Mouse (Mus musculus) ZHBTc4 (cell line): ENCODE results near the gene Il1b.

ENCODE experiments used
- DNase-seq: peaks from one replicate; pipeline ENCODE4 v3.0.0-alpha.2; 2011; ENCODE audit warnings: low read depth, low spot score

The Il1b gene

GRCm38 (mm10) chr2:129371039-129371438 is at the start of gene Il1b:
Il1b (minus strand) TSS chr2:129371139.
- DNase-seq, result no peak

GRCm38 (mm10) chr2:129419361-129419880 is 48.5 kb upstream of the Il1b start:
- peak; percentile 63 for DNase-seq

DNA sequence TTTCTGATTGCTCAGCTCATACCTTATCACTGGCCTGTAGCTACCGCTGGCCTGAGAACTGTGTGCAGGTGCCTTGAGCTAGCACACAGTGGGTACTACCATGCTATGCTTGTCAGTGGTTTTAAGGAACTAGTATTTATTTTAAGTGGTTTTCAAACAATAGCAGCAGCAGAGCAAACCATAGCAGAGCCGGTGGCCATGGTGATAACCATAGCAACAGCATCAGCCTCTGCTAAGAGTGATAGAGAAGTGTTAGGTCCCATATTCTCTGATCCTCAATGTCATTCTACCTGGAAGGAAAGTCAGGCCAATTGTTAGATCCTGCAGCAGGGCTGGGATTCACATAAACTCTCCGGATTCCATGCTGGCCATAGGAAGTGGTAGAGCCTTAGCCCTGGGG is 43.7 kb upstream of the Il1b start:
- no peak for DNase-seq

GRCm38 (mm10) chr2:129413488-129413887 is 42.5 kb upstream of the Il1b start:
- DNase-seq, result no peak

DNA sequence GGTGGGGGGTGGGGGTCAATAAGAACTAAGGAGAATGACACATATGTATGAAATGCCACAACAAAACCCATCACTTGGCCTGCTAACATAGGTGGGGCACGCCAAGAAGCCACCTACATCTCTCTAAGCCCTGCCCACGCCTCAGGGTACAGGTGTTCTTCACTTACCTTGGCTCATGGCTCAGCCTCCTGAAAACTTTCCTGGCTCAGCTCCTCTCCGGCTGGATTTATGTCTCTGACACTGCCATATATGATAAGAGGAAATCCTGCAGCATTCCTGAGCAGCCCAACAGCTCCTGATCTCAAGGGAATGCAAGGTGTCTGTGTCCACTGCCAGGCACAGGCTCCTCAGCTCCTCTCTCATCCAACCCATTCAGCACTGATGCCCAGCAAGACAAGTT is 40.7 kb upstream of the Il1b start:
- no peak for DNase-seq

DNA sequence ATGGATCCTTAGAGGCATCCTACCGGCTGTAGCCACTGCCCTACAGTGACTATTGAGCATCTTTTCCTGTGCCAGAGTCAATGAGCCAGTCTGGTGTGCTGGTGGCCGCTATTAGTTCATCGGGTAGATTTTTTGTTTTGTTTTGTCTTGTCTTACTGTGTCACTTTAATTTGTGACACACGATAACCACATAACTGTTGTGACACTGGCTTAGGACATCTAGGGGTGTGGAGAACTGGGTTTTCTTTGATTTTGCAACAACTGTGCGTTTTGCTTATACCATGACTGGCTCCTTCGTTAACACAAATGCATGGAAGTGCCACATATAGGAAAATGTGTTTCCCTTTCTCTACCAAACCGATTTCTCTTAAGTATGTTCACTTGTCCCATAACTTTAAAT is 39.4 kb upstream of the Il1b start:
- no peak for DNase-seq

GRCm38 (mm10) chr2:129408476-129408875 is 37.5 kb upstream of the Il1b start:
- peak; percentile 88 for DNase-seq

- DNase-seq, result no peak
These were observed 36.7 kb upstream of the Il1b start for GRCm38 (mm10) chr2:129407596-129407995.

DNA sequence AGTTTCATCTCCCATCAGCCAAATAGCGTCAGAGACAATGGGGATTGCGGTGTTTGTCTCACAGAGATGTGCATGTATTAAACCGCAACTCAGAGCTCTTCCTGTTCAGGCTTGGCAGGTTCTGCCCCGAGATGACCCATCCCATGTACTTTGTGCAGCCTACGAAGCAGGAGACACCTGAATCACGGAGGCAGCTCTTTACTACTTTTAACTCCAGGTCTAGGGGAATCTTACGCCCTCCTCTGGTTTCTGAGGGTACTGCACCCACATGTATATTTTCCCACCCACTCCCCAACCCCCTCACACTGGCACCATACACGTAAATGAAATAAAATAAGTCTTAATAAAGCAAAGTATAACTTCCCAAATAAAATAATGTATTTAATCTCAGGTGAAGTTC is 35.6 kb upstream of the Il1b start:
- peak; percentile 58 for DNase-seq

DNA sequence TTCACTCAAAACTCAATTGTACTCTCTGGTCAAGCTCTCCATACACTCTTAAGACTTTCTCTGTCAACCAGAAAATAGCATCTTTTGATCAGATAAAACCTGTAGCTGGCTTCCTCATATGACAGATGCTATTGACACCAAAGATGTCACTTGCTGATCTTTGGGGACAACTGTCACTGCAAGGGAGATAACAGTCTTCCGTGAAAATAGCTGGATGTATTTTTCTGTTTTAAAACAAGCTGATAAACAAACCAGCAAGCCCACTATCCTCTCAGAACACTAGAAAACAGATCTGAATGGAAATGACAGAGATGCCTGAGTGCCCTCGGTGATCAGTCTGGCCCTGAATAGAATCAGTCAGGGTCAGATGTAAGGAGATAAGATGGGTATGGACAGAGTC is 32.8 kb upstream of the Il1b start:
- no peak for DNase-seq

DNA sequence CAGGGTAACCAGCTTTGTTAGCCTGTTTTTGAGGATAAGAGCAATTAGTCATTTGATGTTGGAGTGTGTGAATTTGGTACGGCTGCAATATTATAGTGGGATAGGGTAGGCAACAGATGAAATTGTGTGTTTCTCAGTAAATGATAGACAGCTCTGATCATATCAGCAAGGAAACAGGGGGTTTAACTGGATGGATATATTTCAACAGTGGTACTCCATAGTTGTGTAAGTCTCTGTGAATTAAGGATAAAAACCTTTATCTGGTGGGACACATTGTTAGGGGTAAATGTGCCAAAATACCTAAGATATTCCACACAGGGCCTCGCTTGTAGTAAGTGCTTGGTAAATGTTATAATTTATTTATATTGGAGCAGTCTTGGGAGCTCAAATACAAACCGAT is 31.4 kb upstream of the Il1b start:
- no peak for DNase-seq

DNA sequence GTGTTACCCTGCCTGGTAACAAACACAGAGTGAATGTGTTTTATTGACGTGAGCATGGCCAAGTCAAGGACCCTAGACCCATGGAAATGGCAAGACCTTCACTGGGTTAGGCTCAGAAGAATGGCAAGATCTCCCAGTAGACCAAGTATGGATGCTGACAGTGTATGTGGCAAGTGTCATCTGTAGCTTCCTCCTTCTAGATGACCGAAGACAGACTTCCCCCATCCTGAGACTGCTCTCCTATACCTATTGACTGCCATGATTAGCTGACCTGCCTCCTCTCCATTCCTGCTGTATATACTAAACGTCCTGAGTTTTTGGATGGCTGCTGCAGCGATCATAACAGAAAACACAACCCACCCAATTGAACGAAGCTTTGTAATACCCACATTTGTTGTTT is 30.9 kb upstream of the Il1b start:
- no peak for DNase-seq

DNA sequence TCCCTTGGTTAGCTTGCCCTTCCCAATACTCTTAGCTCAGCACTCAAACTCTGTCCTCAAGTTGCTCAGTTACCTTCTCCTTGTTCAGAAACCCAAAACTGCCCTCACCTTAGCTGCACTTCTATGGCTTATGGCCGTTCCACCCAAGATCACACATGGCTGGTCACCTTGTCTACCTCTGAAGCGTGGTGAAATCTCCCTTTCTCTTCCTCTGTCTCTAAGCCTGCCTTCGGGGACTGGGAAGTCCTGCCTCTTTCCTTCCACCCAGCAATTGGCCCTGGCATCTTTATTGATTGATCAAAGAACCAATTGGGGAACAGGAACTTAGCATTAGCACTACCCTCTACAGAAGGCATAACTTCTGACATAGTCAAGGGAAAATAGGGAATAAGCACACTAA is 27.2 kb upstream of the Il1b start:
- no peak for DNase-seq

GRCm38 (mm10) chr2:129393524-129393923 is 22.6 kb upstream of the Il1b start:
- DNase-seq, result peak; percentile 55

DNA sequence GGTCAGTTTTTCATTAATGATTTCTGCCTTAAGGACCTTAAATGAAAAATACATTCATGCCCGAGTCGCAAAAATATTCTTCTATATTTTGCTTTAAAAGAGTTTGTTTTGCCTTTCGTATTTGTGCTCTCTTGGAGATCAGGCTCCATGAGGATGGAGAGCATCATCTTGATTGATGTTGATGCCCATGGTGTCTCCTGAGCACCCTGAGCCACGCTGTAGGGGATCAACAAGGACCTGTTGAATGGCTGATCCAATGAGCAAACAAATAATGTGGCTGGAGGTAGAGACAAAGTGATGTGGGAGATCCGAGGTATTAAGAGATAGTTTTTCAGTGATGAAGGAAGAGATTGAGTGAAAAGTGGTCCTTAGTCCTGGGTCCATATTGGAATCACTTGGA is 19.2 kb upstream of the Il1b start:
- DNase-seq, result no peak

- no peak for DNase-seq
These were observed 18.4 kb upstream of the Il1b start for GRCm38 (mm10) chr2:129389323-129389722.

GRCm38 (mm10) chr2:129385331-129385730 is 14.4 kb upstream of the Il1b start:
- no peak for DNase-seq

- DNase-seq, result no peak
These were observed 13.3 kb upstream of the Il1b start for GRCm38 (mm10) chr2:129384272-129384660.

GRCm38 (mm10) chr2:129383512-129384271 is 12.8 kb upstream of the Il1b start:
- DNase-seq, result no peak

GRCm38 (mm10) chr2:129380746-129381474 is 10.0 kb upstream of the Il1b start:
- no peak for DNase-seq

- peak; percentile 25 for DNase-seq
These were observed 9.3 kb upstream of the Il1b start for GRCm38 (mm10) chr2:129380211-129380610.

DNA sequence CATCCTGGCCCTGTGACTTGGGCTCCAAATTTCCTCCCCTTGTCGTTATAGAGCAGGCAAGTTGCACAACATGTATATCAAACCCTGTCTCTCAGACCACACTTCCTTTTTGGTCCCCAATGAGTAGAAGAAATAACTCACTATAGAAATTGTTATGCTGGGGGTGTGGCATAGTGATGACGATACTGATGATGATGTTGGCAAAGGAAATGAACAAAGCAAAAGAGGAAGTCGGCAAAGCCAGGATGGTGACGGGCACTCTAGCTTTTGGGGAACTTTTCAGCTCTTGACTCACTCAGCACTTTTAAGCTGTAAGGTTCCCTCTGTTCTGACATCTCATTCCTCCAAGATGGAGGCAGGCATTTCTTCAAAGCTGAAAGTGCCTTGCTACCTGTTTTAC is 2.4 kb upstream of the Il1b start:
- no peak for DNase-seq

DNA sequence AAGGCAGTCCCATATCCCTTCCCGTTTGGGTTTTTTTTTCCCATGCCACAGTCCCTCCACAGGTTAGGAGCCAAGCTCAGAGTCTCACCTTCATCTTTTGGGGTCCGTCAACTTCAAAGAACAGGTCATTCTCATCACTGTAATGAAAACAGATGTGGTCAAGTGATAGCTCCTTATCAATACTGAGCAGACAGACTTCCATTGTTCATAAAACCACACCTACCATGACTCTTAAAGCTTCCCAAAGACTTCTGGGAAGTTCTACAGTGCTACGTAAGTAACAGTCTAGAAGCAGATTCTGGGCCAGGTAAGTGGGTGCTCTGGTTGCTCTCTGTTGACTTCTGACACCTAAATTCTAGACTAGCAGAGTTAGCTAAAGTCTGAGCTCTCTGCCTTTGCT is 1.3 kb downstream of the Il1b start:
- DNase-seq, result no peak
